25 mouse cellular contexts compared by ENCODE assay signal in genomic region chr6:34399606-34400220, GRCm38 (mm10). TPM values are rescaled to one million over a fixed set of nuclear protein-coding genes. Genes with fewer than 3 reads are reported as not detected.
DNase-seq lines count a peak whose midpoint lies in the region; ATAC-seq and TF ChIP-seq lines count a peak whose summit lies in the region.
"Had no signal": no experiment of that assay in that cellular context is flagged by ENCODE, and none has a peak within 500 bp of the region (broad histone marks: within the 10 kb centered on the region; RNA-seq: fewer than 3 reads in every experiment).

No protein-coding gene starts in this region.

- peak; percentile 57 for DNase-seq in heart, adult 11 months
- DNase-seq in MEL (ENCODE audit: low read depth, low spot score) (peak; percentile 22), ZHBTc4 (ENCODE audit: low read depth, low spot score) (peak; percentile 67)
- no peak for DNase-seq in hindbrain, embryonic 11.5 days (ENCODE audit: low spot score)
- no peak for DNase-seq in ovary, postnatal 36 days (ENCODE audit: low spot score)
- DNase-seq in layer of hippocampus, postnatal 25 days (ENCODE audit: extremely low spot score in 1 of 2, low spot score in 1 of 2): no peak
- DNase-seq: adrenal gland, adult 2 months; adrenal gland, postnatal 25 days; cerebellum, adult 11 months; cerebellum, adult 8-10 months; cerebellum, postnatal 14 days; embryo, embryonic 11 days; heart, adult 2 months had no signal

- H3K4me2 ChIP-seq in heart, embryonic 11.5 days: no peak overlapping the region
- H3K4me2 ChIP-seq in hindbrain, embryonic 11.5 days (replicated peaks; ENCODE audit: low read depth, low read length): no peak overlapping the region
- H3K4me2 ChIP-seq: embryonic facial prominence, embryonic 15.5 days; heart, embryonic 12.5 days; hindbrain, embryonic 15.5 days had no signal

- no peak overlapping the region for H3K9ac ChIP-seq in heart, embryonic 11.5 days (ENCODE audit: low read depth, low read length)
- H3K9ac ChIP-seq in MEL (ENCODE audit: control insufficient read depth, low read depth, low read length, poor library complexity, severe bottlenecking): no peak overlapping the region
- H3K9ac ChIP-seq in hindbrain, embryonic 11.5 days (ENCODE audit: low read depth, low read length): no peak overlapping the region
- H3K9ac ChIP-seq: embryonic facial prominence, embryonic 15.5 days; heart, embryonic 12.5 days; hindbrain, embryonic 15.5 days had no signal

- no peak for ATAC-seq in heart, embryonic 11.5 days (replicated peaks; ENCODE audit: insufficient number of reproducible peaks, low FRiP score, low TSS enrichment)
- no peak for ATAC-seq in hindbrain, embryonic 11.5 days (ENCODE audit: low FRiP score)
- ATAC-seq: forebrain, embryonic 14.5 days; intestine, embryonic 16.5 days had no signal

- no peak overlapping the region for H3K4me3 ChIP-seq in heart, embryonic 11.5 days (ENCODE audit: low read depth, low read length)
- no peak overlapping the region for H3K4me3 ChIP-seq in MEL (ENCODE audit: control insufficient read depth in 1 of 2, insufficient read depth in 1 of 2, low read depth in 2 of 2, low read length in 2 of 2)
- no peak overlapping the region for H3K4me3 ChIP-seq in hindbrain, embryonic 11.5 days (ENCODE audit: low read depth, low read length)
- H3K4me3 ChIP-seq: embryonic facial prominence, embryonic 15.5 days; erythroblast, embryonic 14.5 days; forebrain, embryonic 10.5 days; heart, adult 2 months; heart, embryonic 12.5 days; hindbrain, embryonic 10.5 days; hindbrain, embryonic 15.5 days had no signal

- no peaks in the 10 kb centered on the region for H3K79me2 ChIP-seq in MEL (ENCODE audit: control insufficient read depth, insufficient read depth, low read length, poor library complexity)

- no peak for TF ChIP-seq POLR2A in MEL (IDR thresholded peaks at IDR 0.05; ENCODE audit: control insufficient read depth in 1 of 2, insufficient read depth in 1 of 2, low read depth in 1 of 2, low read length in 2 of 2, poor library complexity in 1 of 2)

- WGBS in heart, embryonic 11.5 days (ENCODE audit: insufficient replicate concordance): 82% methylated on average over 13 of the region's 13 CpGs
- WGBS in hindbrain, embryonic 11.5 days: 79% methylated on average over 13 of the region's 13 CpGs

- TF ChIP-seq EP300 in MEL (IDR thresholded peaks at IDR 0.05; ENCODE audit: low read depth in 1 of 2, low read length in 2 of 2): no peak

- no peak overlapping the region for H3K27ac ChIP-seq in heart, embryonic 11.5 days (ENCODE audit: low read depth, low read length)
- H3K27ac ChIP-seq in MEL (ENCODE audit: control insufficient read depth, low read depth, low read length): no peak overlapping the region
- no peak overlapping the region for H3K27ac ChIP-seq in hindbrain, embryonic 11.5 days (ENCODE audit: low read depth, low read length)
- H3K27ac ChIP-seq: embryonic facial prominence, embryonic 15.5 days; forebrain, embryonic 10.5 days; heart, adult 2 months; hindbrain, embryonic 10.5 days; hindbrain, embryonic 15.5 days had no signal

- no peaks in the 10 kb centered on the region for H3K36me3 ChIP-seq in heart, embryonic 11.5 days (ENCODE audit: control insufficient read depth, insufficient read depth, low read length)
- no peaks in the 10 kb centered on the region for H3K36me3 ChIP-seq in MEL (ENCODE audit: control insufficient read depth in 1 of 2, insufficient read depth in 2 of 2, low read length in 2 of 2)
- H3K36me3 ChIP-seq in hindbrain, embryonic 11.5 days (ENCODE audit: control insufficient read depth, insufficient read depth, low read length): no peaks in the 10 kb centered on the region
- H3K36me3 ChIP-seq: embryonic facial prominence, embryonic 15.5 days; hindbrain, embryonic 15.5 days had no signal

- no peaks in the 10 kb centered on the region for H3K27me3 ChIP-seq in heart, embryonic 11.5 days (ENCODE audit: control insufficient read depth, insufficient read depth, low read length)
- no peaks in the 10 kb centered on the region for H3K27me3 ChIP-seq in MEL (ENCODE audit: control insufficient read depth in 1 of 2, insufficient read depth in 2 of 2, low read length in 2 of 2)
- H3K27me3 ChIP-seq in hindbrain, embryonic 11.5 days (ENCODE audit: control insufficient read depth, insufficient read depth, low read length): no peaks in the 10 kb centered on the region
- H3K27me3 ChIP-seq: embryonic facial prominence, embryonic 15.5 days; heart, embryonic 12.5 days; hindbrain, embryonic 15.5 days had no signal

- H3K4me1 ChIP-seq in heart, embryonic 11.5 days (ENCODE audit: control insufficient read depth, insufficient read depth, low read length): no peaks in the 10 kb centered on the region
- H3K4me1 ChIP-seq in MEL (ENCODE audit: control insufficient read depth in 1 of 2, insufficient read depth in 2 of 2, low read length in 2 of 2): 0 out of 4 replicates have a peak, but pooled peaks cover 0 to 4% of the 10 kb centered on the region in 2 experiments
- no peaks in the 10 kb centered on the region for H3K4me1 ChIP-seq in hindbrain, embryonic 11.5 days (replicated peaks; ENCODE audit: control insufficient read depth, insufficient read depth, low read length)
- H3K4me1 ChIP-seq: embryonic facial prominence, embryonic 15.5 days; forebrain, embryonic 10.5 days; heart, embryonic 12.5 days; hindbrain, embryonic 10.5 days; hindbrain, embryonic 15.5 days had no signal

- H3K9me3 ChIP-seq in heart, embryonic 11.5 days (replicated peaks; ENCODE audit: control insufficient read depth, low read length): no peaks in the 10 kb centered on the region
- no peaks in the 10 kb centered on the region for H3K9me3 ChIP-seq in MEL (replicated peaks; ENCODE audit: insufficient read depth, low read length)
- H3K9me3 ChIP-seq in hindbrain, embryonic 11.5 days (ENCODE audit: control insufficient read depth, low read length): no peaks in the 10 kb centered on the region
- H3K9me3 ChIP-seq: embryonic facial prominence, embryonic 15.5 days; forebrain, embryonic 10.5 days; heart, embryonic 12.5 days; hindbrain, embryonic 10.5 days; hindbrain, embryonic 15.5 days had no signal

- TF ChIP-seq CTCF in MEL (IDR thresholded peaks at IDR 0.05 in 2 of 3, conservative IDR thresholded peaks at IDR 0.05 in 1 of 3; ENCODE audit: control insufficient read depth in 1 of 3, insufficient read depth in 1 of 3, low read depth in 2 of 3, low read length in 3 of 3, poor library complexity in 1 of 3, severe bottlenecking in 1 of 3): no peak

- TF ChIP-seq RAD21 in MEL (IDR thresholded peaks at IDR 0.05; ENCODE audit: low read depth, low read length): no peak

TF ChIP-seq in MEL, 35 proteins besides CTCF, POLR2A, EP300 and RAD21:
- TF ChIP-seq ZMIZ1 (IDR thresholded peaks at IDR 0.05; ENCODE audit: low read depth, low read length) (no peak), NRF1 (IDR thresholded peaks at IDR 0.05; ENCODE audit: insufficient read depth, low read depth, low read length, poor library complexity, severe bottlenecking) (no peak), ZKSCAN1 (IDR thresholded peaks at IDR 0.05; ENCODE audit: low read depth, low read length) (no peak), MAZ (IDR thresholded peaks at IDR 0.05; ENCODE audit: low read depth, low read length) (no peak), POLR2AphosphoS5 (IDR thresholded peaks at IDR 0.05; ENCODE audit: borderline replicate concordance, low read depth, low read length) (no peak), NELFE (IDR thresholded peaks at IDR 0.05; ENCODE audit: low read depth, low read length) (no peak), GABPA (IDR thresholded peaks at IDR 0.05; ENCODE audit: low read depth, low read length) (no peak), TCF12 (IDR thresholded peaks at IDR 0.05; ENCODE audit: low read depth, low read length) (no peak), ZC3H11A (IDR thresholded peaks at IDR 0.05; ENCODE audit: low read depth, low read length) (no peak)

RNA-seq across cellular contexts. Expression of gene Akr1b7, which starts 12.4 kb away (rescaled TPM):
- polyA plus RNA-seq in heart, embryonic 11.5 days (2014; fragmentation: Nextera tagmentation; extraction: Ambion mirVana): 0.44 TPM in 1 of 2 replicates, not detected in the other
- not detected in 2 replicates for total RNA-seq in MEL (2012; rRNA removed)
- not detected for polyA plus RNA-seq in MEL (2012; ENCODE audit: insufficient read depth in 1 of 2, insufficient read length in 2 of 2, low read depth in 1 of 2, low replicate concordance in 2 of 2, missing spikeins in 1 of 2)
- polyA plus RNA-seq in hindbrain, embryonic 11.5 days (2014; fragmentation: Nextera tagmentation; extraction: Ambion mirVana): not detected in 2 replicates
- total RNA-seq in layer of hippocampus, postnatal 25 days (2021): not detected
- total RNA-seq: common myeloid progenitor, adult 5-6 weeks; heart, adult 2 months; heart, postnatal 25 days had no signal
- polyA plus RNA-seq: embryonic facial prominence, embryonic 11.5 days; embryonic facial prominence, embryonic 15.5 days; erythroblast, embryonic 14.5 days; forebrain, embryonic 14.5 days; heart, adult 2 months; hindbrain, embryonic 10.5 days had no signal

RNA-seq across cellular contexts. Expression of gene Akr1b10, which starts 15.7 kb away (rescaled TPM):
- 63.1 and 67.6 TPM in 2 replicates for polyA plus RNA-seq in heart, embryonic 11.5 days (2014; fragmentation: Nextera tagmentation; extraction: Ambion mirVana)
- total RNA-seq in MEL (2012; rRNA removed): 7.5 and 8.7 TPM in 2 replicates
- 10 to 100 TPM in 1 of 2 experiments, not detected in 1; 17.4 TPM for polyA plus RNA-seq in MEL (2012; ENCODE audit: insufficient read depth in 1 of 2, insufficient read length in 2 of 2, low read depth in 1 of 2, low replicate concordance in 2 of 2, missing spikeins in 1 of 2)
- polyA plus RNA-seq in hindbrain, embryonic 11.5 days (2014; fragmentation: Nextera tagmentation; extraction: Ambion mirVana): 14.8 and 18.5 TPM in 2 replicates
- total RNA-seq in layer of hippocampus, postnatal 25 days (2021): 10 to 100 TPM; 21.6 to 26.5 TPM
- polyA plus RNA-seq: erythroblast, embryonic 14.5 days had no signal

RNA-seq across cellular contexts. Expression of gene Akr1b8, which starts 45.8 kb away (rescaled TPM):
- polyA plus RNA-seq in heart, embryonic 11.5 days (2014; fragmentation: Nextera tagmentation; extraction: Ambion mirVana): 19.6 and 22.2 TPM in 2 replicates
- not detected in 2 replicates for total RNA-seq in MEL (2012; rRNA removed)
- polyA plus RNA-seq in MEL (2012; ENCODE audit: insufficient read depth in 1 of 2, insufficient read length in 2 of 2, low read depth in 1 of 2, low replicate concordance in 2 of 2, missing spikeins in 1 of 2): not detected
- 31.8 and 33.0 TPM in 2 replicates for polyA plus RNA-seq in hindbrain, embryonic 11.5 days (2014; fragmentation: Nextera tagmentation; extraction: Ambion mirVana)
- under 1 TPM; 0.45 to 0.64 TPM for total RNA-seq in layer of hippocampus, postnatal 25 days (2021)
- total RNA-seq: common myeloid progenitor, adult 5-6 weeks had no signal
- polyA plus RNA-seq: erythroblast, embryonic 14.5 days had no signal

Comparison
In these comparisons a context has a peak if more than half of its experiments do, and no peak if none do; other contexts are left out.
1. DNase-seq: peak in heart, adult 11 months (single experiment), MEL (single experiment) and ZHBTc4 (single experiment); none in hindbrain, embryonic 11.5 days (single experiment), ovary, postnatal 36 days (single experiment) and layer of hippocampus, postnatal 25 days (0 of 2).
2. RNA of gene Akr1b8, which starts 45.8 kb away (polyA plus RNA-seq): 31.8 to 33.0 TPM in hindbrain, embryonic 11.5 days and 19.6 to 22.2 TPM in heart, embryonic 11.5 days; not detected in MEL; every median in the first group is over 10 times any median in the second.